Mouse (Mus musculus) brain, embryonic 14.5 days (tissue): ENCODE data around the gene Pcdh15.

Experiments used
- CTCF ChIP-seq: fragments of 200-500 bp; IDR thresholded peaks from 2 replicates; pipeline ENCODE4 v1.5.1; 2012; ENCODE audit warnings: inconsistent platforms, mild to moderate bottlenecking, moderate library complexity, borderline replicate concordance; ENCODE audit not compliant: insufficient read depth, insufficient read length; ENCODE audit errors: extremely low read depth
- POLR2A ChIP-seq: fragments of 200-500 bp; IDR thresholded peaks from 2 replicates; pipeline ENCODE4 v1.6.1; 2012; ENCODE audit warnings: mild to moderate bottlenecking, inconsistent platforms, borderline replicate concordance; ENCODE audit not compliant: poor library complexity, insufficient read depth, insufficient read length, severe bottlenecking; ENCODE audit errors: extremely low read depth

DNA sequence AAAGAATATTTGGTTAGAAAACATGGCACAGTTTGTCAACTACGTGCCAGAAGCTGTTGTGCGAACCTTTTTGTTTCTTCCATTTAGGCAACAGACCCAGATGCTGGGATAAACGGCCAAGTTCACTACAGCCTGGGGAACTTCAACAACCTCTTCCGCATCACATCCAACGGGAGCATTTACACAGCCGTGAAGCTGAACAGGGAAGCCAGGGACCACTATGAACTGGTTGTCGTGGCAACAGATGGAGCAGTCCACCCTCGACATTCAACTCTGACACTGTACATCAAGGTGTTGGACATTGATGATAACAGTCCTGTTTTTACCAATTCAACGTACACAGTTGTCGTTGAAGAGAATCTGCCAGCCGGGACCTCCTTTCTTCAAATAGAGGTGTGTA is 1350.9 kb downstream of the Pcdh15 start:
- no peak for TF ChIP-seq POLR2A
- TF ChIP-seq CTCF: no peak
